Mouse (Mus musculus) left cerebral cortex, adult 9 months (tissue): ENCODE data around the gene Vmn1r237.
A peak's percentile ranks its signal among the peaks of the same experiment; 100 is the strongest.

Experiments
- DNase-seq, 2 experiments: peaks; one replicate each; pipeline ENCODE4 v3.0.0; 2022; ENCODE audit warnings: low spot score in 2 of 2

Gene Vmn1r237

DNA sequence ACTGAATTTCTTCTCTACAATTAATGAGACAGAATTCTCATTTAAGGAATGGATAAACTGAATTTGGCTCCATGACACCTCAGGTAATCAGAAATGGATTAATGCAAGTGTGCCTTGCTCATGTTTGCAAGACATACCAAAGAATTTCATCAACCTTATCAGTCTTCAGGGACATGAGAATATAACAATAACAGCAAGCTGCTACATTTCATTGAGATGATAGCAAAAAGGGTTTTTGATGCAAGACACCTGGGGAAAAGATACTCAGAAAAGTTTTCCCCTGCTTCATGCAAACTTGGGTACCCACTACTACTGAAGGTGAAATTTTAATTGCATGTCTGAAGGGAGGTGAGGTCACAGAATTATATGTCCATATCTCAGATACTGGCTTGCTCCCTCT lies at the start of gene Vmn1r237:
TSS of gene Vmn1r237 (plus strand) at position 301 of the 400 bp plus-strand sequence.
- DNase-seq, result no peak

GRCm38 (mm10) chr17:21272103-21272502 lies 39.6 kb upstream of the Vmn1r237 start:
- DNase-seq, result peak; percentile 22 to 78

DNA sequence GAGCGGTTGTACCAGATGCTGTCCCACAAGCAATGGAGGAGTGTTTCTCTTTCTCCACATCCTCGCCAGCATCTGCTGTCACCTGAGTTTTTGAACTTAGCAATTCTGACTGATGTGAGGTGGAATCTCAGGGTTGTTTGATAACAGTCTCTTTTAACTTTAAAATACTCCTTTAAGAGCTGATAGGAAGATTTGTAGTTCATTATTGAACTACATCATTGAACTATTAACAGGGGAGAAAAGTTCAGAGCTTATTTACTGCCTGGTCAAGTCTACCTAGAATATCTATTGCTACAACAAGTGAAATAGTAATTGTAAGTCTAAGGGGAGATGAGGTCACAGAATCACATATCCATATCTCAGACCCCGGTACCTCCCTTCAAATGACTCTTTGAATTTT lies 29.0 kb upstream of the Vmn1r237 start, which contains the start of gene Vmn1r236:
TSS of gene Vmn1r236 (plus strand) at position 301 of the 400 bp plus-strand sequence.
- no peak for DNase-seq

- DNase-seq, result no peak
Measured at GRCm38 (mm10) chr17:21284395-21284794, 27.3 kb upstream of the Vmn1r237 start.

DNA sequence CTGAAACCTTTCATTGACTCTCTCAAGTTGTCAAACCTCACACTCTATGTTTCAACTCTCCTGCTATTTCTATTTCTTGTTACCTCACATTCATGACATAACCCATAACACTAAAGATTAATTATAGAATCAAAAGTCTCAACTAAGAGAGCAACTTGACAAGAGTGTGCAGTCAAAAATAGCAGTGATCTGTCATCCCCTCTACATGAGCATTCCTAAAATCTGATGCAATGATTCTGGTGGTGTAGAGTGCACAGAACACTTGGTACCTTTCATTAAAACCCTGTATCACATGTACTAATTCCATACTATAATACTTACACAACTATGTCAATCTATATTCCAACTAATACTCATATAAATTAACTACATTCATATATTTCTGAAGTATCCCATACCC lies 22.0 kb upstream of the Vmn1r237 start:
- no peak for DNase-seq
